Mouse (Mus musculus) lung, adult 2 months (tissue): ENCODE measurements around the gene Nxt2.

ENCODE experiments used
- CTCF ChIP-seq: fragments of 200-500 bp; IDR thresholded peaks from 2 replicates; pipeline ENCODE4 v1.5.1; 2011; ENCODE audit warnings: mild to moderate bottlenecking, low read length, control low read depth; ENCODE audit not compliant: insufficient read depth
- POLR2A ChIP-seq: fragments of 200-500 bp; IDR thresholded peaks from 2 replicates; pipeline ENCODE4 v1.6.1; 2011; ENCODE audit warnings: low read depth, mild to moderate bottlenecking, control low read depth, low read length, borderline replicate concordance; ENCODE audit errors: extremely low read depth

DNA sequence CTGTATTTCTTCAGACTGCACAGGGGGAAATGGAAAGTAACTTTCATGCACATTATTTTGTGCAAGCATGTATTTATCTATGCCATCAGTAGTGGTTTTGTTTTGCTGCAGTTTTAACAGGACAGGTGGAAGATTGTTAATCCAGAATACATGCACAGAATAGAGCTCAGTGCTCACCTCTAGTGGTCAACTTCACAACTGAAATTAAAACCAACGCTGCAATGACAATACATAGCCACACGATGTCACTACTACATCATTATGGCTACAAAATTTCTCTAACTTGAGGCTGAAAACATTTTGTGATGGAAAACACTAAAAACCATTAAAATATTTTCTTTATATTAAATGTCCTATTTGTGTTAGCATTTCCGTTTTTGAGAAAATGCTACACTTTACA lies 26.3 kb upstream of the Nxt2 start:
- TF ChIP-seq CTCF (peak; percentile 47; the same call in 1 of the 2 replicates), POLR2A (no peak)
